Mouse (Mus musculus): ENCODE measurements around the gene Ttll3.

Gene Ttll3

DNA sequence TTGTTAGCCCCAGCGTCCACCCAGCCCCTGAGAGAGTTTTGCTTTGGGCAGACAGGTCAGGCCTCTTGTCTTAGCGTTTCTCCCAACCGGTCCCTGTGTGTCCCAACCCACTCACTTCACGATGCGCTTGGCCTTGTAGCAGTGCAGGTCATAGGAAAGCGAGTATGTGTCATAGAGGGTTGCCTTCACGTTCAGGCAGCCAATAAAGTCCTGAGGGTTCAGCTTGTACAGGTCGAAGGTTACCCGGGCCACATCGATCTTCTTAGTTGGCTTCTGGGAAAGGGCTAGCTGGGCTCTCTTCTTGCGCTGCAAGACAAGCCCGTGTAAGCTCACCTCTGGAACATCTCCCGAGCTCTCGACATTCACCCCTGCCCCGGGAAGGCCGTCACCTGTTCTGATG is 38.9 kb downstream of the Ttll3 start:
- no peak for TF ChIP-seq GATA4 (IDR thresholded peaks at IDR 0.05; ENCODE audit: insufficient replicate concordance, low read length)

GRCm38 (mm10) chr6:113429965-113430364 is 40.9 kb downstream of the Ttll3 start:
- TF ChIP-seq GATA4 (IDR thresholded peaks at IDR 0.05; ENCODE audit: insufficient replicate concordance, low read length): no peak

GRCm38 (mm10) chr6:113430846-113431245 is 41.8 kb downstream of the Ttll3 start:
- TF ChIP-seq GATA4 (IDR thresholded peaks at IDR 0.05; ENCODE audit: insufficient replicate concordance, low read length): no peak

DNA sequence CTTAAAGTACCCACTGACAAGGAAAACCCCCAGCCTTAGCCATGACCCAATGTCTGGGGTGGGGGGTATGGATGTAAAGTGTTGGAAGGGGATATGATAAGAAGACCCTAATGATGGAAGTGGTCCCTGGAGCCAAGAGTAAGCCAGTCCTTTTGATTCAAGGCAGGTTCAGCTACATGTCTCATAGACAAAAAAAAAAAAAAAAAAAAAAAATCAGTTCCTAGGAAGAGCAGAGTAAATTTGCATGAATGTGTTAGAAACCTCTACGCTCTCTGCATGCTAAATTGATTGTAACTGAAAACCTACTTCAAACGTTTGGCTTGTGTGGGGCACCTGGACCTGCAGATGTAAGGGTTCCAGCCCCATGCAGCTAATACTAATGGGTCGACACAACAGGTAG is 42.7 kb downstream of the Ttll3 start:
- no peak for TF ChIP-seq GATA4 (IDR thresholded peaks at IDR 0.05; ENCODE audit: insufficient replicate concordance, low read length)

- no peak for TF ChIP-seq GATA4 (IDR thresholded peaks at IDR 0.05; ENCODE audit: insufficient replicate concordance, low read length)
Observed at GRCm38 (mm10) chr6:113433661-113434060, 44.6 kb downstream of the Ttll3 start.

DNA sequence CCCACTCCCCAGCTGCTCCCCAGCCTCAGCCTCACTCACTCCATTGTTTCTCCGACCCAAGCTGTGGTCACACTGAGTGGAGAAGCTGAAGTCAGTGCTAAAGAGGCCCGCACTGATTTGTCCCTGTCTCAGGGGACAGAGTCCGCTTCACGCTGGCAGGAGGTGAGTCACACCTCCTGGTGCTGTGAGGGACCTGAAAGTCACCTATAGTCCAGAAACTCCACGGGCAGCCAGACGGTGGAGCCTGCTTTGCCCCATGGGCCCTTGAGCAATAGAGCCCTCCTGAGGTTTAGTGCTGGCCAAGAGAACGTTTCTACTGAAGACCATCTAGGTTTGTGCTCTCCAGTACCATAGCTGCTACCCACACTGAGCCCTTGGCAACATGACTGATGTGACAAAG is 45.6 kb downstream of the Ttll3 start:
- TF ChIP-seq GATA4 (IDR thresholded peaks at IDR 0.05; ENCODE audit: insufficient replicate concordance, low read length): no peak

GRCm38 (mm10) chr6:113435664-113436205 is 46.7 kb downstream of the Ttll3 start, which contains the start of gene Cidec:
Gene Cidec (minus strand): TSS chr6:113435760.
- TF ChIP-seq GATA4 (IDR thresholded peaks at IDR 0.05; ENCODE audit: insufficient replicate concordance, low read length): no peak

DNA sequence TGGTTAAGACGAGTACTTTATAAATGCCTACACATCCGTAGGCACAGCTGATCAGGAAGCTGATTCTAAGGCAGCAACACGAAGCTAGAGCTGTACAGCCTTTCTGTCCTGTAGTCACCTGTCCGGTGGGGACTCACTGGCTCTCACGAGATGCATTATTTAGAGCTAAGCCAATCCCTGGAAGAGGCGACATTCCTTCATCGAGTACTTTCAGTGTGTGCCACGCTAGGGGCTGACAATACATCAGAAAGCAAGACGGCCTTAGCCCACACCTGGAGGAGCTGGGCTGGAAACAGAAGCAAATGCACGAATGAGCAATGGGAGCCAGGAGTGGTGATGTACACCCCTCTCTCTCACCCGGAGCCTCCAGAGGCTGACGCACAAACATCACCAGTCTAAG is 48.1 kb downstream of the Ttll3 start:
- TF ChIP-seq GATA4 (IDR thresholded peaks at IDR 0.05; ENCODE audit: insufficient replicate concordance, low read length): no peak

DNA sequence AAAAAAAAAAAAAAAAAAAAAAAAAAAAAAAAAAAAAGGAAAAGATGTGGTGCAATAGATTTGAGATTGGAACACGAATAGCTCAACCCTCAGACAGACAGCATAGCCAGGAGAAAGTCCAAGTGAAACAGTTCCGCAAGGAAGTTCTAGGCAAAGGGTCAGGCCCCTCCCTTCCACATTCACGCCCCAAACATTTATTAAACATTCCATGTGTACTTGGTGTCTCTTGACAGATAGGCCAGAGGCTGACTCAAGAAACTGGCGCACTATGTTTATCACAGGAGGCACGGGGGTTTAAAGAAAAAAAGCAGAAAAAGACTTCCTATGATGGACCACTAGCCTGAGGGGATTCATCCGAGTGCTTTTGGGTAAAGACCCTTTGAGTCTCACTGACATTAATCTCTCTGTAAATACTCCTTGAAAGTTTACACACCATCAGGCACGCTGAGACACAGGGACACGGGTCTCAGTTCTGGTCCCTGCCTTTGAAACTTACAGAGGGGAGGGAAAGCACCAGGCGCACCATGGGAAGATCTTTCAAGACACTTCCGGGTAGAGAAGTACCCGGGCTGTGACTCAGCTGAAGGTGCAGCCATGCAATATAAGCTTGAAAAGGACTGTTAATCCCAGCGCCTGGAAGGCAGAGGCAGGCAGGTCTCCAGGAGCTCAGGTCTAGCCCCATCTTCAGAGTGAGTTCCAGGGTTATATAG is 49.8 kb downstream of the Ttll3 start:
- no peak for TF ChIP-seq GATA4 (IDR thresholded peaks at IDR 0.05; ENCODE audit: insufficient replicate concordance, low read length)

DNA sequence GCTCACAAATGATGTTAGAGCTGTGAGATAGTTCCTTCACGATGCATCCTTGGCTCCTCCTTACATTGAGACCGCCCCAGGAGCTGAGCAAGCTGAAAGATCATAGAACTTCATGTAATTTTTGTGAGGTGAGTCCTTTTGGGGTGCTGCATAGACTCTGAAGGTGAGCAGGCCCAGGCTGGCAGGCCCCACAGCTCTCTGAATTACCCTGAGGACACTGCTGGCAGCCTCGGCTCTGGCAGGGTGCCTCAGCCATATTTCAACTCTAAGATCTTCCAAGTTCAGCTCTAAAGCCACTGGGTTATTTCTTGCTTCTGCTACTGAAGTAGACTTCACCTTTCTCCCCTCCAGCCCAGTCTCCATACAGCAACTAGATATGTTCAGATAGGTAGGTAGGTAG is 51.6 kb downstream of the Ttll3 start:
- no peak for TF ChIP-seq GATA4 (IDR thresholded peaks at IDR 0.05; ENCODE audit: insufficient replicate concordance, low read length)

DNA sequence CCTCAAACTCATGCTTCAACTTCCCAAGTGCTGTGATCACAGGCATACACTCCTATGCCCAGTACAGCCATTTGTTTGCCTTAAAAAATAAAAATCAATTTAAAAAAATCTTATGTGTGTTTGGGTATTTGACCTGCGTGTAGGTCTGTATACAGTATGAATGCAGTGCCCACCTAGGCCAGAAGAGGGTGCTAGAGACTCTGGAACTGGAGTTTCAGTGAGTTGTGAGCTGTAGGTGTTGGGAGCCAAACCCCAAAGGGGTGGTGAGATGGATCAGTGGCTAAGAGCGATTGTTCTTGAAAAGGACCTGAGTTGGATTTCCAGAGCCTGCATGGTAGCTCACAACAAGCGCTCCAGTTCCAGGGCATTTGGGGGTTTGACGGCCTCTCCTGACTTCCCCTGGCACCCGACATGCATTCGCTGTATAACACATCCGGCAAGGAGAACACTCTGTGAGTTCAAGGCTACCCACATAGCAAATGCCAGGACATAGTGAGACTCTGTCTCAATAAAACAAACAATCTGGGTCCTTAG is 52.2 kb downstream of the Ttll3 start:
- TF ChIP-seq GATA4 (IDR thresholded peaks at IDR 0.05; ENCODE audit: insufficient replicate concordance, low read length): no peak

DNA sequence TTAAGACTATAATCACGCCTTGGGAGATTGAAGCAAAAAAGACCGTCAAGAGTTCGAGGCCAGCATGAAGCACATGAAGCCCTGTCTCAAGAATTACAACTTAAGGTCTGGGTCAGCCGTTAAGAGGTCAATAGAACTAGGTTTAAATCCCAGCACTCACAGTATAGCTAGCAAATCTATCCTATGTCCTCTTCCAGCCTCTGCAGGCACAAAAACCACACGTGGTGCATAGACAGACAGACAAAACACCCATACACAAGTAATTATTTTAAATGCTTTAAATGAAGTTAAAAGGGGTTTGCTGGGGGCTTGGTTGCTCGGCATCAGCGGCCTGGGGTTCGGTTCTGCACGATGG is 53.0 kb downstream of the Ttll3 start:
- TF ChIP-seq GATA4 (IDR thresholded peaks at IDR 0.05; ENCODE audit: insufficient replicate concordance, low read length): no peak

- TF ChIP-seq GATA4 (IDR thresholded peaks at IDR 0.05; ENCODE audit: insufficient replicate concordance, low read length): no peak
Observed at GRCm38 (mm10) chr6:113442442-113443090, 53.5 kb downstream of the Ttll3 start, which contains the start of gene Jagn1. Gene Jagn1 (plus strand): TSS chr6:113442569.

- TF ChIP-seq GATA4 (IDR thresholded peaks at IDR 0.05; ENCODE audit: insufficient replicate concordance, low read length): no peak
Observed at GRCm38 (mm10) chr6:113443091-113443490, 54.0 kb downstream of the Ttll3 start.

DNA sequence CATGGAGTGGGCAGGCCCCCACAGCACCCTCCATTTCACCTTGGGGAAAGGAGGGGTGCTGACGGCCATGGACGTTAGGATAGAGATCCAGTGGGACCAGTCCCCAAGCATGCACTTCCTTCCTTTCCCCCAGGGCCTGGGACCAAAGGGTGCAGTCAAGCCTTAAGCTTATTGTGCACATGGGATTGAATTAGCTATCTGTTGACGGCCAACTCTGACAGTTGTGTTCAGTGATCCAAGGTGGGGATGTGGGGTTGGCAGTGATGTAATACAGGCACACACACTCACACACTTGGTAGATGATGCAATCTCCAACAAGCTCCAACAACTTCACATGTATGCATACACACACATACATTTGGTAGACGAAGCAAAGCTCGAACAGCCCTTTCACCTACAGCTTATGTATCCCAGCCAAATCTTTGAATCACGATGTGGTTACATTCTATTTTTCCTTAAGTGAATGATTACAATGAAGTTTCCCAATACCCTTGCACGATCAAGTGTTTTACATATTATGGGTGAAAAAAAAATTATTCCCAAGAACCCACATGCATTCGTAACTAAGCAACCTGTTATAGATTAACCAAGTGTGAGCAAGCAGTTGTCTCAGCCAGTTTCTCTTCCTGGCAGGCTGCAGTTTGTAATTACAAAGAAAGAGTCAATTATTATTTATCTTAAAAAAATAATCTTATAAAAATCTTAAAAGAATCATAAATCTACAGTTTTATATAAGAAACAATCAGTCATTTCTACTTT is 55.3 kb downstream of the Ttll3 start:
- TF ChIP-seq GATA4 (IDR thresholded peaks at IDR 0.05; ENCODE audit: insufficient replicate concordance, low read length): no peak
